Mouse (Mus musculus) MEL (cell line): ENCODE measurements around the gene Sf3b6. TPM values are rescaled to one million over a fixed set of nuclear protein-coding genes. Genes with fewer than 3 reads are reported as not detected.

ENCODE experiments used
- DNase-seq: peaks from one replicate; pipeline ENCODE4 v3.0.0; 2011; ENCODE audit warnings: low read depth, low spot score
- H3K27ac ChIP-seq: 2 replicates; pipeline ENCODE4 v1.5.1; 2012; ENCODE audit warnings: low read depth, mild to moderate bottlenecking, control low read depth, low read length, moderate library complexity; ENCODE audit not compliant: control insufficient read depth
- H3K27me3 ChIP-seq, 2 experiments: fragments of 150-350 bp in 1 of 2; sonication (generic) in 1 of 2; 2 replicates each; pipeline ENCODE4 v1.6.1; 2012; ENCODE audit warnings: low read length in 2 of 2, mild to moderate bottlenecking in 2 of 2, improper control_type of control experiment in 1 of 2, moderate library complexity in 1 of 2; ENCODE audit not compliant: insufficient read depth in 2 of 2, control insufficient read depth in 1 of 2
- H3K36me3 ChIP-seq, 2 experiments: 2 replicates each; pipeline ENCODE4 v1.6.1; 2012 to 2014; ENCODE audit warnings: low read length in 2 of 2, improper control_type of control experiment in 1 of 2, inconsistent platforms in 1 of 2, mild to moderate bottlenecking in 1 of 2; ENCODE audit not compliant: insufficient read depth in 2 of 2, control insufficient read depth in 1 of 2
- H3K4me1 ChIP-seq, 2 experiments: fragments of 150-350 bp in 1 of 2; sonication (generic) in 1 of 2; 2 replicates each; pipeline ENCODE4 v1.6.1; 2012; ENCODE audit warnings: low read length in 2 of 2, improper control_type of control experiment in 1 of 2, mild to moderate bottlenecking in 1 of 2; ENCODE audit not compliant: insufficient read depth in 2 of 2, control insufficient read depth in 1 of 2
- H3K4me3 ChIP-seq, 2 experiments: fragments of 150-350 bp in 1 of 2; sonication (generic) in 1 of 2; 2 replicates each; pipeline ENCODE4 v1.5.1; 2012; ENCODE audit warnings: low read depth in 2 of 2, low read length in 2 of 2, mild to moderate bottlenecking in 2 of 2, moderate library complexity in 2 of 2, control low read depth in 1 of 2, improper control_type of control experiment in 1 of 2; ENCODE audit not compliant: control insufficient read depth in 1 of 2, insufficient read depth in 1 of 2
- H3K79me2 ChIP-seq: 2 replicates; pipeline ENCODE4 v1.6.1; 2012; ENCODE audit warnings: mild to moderate bottlenecking, low read length, moderate library complexity; ENCODE audit not compliant: control insufficient read depth, poor library complexity, insufficient read depth
- H3K9ac ChIP-seq: 2 replicates; pipeline ENCODE4 v1.6.1; 2012; ENCODE audit warnings: low read depth, mild to moderate bottlenecking, control low read depth, low read length, moderate library complexity; ENCODE audit not compliant: control insufficient read depth, poor library complexity, severe bottlenecking
- H3K9me3 ChIP-seq: fragments of 150-350 bp; sonication (generic); replicated peaks from 2 replicates; pipeline ENCODE4 v1.6.1; 2012; ENCODE audit warnings: mild to moderate bottlenecking, low read length, improper control_type of control experiment, moderate library complexity; ENCODE audit not compliant: insufficient read depth
- BHLHE40 ChIP-seq: IDR thresholded peaks from 2 replicates; pipeline ENCODE4 v1.6.1; 2012; ENCODE audit warnings: low read depth, mild to moderate bottlenecking, inconsistent platforms, low read length, improper control_type of control experiment, borderline replicate concordance
- CHD2 ChIP-seq: IDR thresholded peaks from 2 replicates; pipeline ENCODE4 v1.6.1; 2011; ENCODE audit warnings: low read length, improper control_type of control experiment
- CTCF ChIP-seq, 3 experiments: IDR thresholded peaks in 2 of 3; conservative IDR thresholded peaks in 1 of 3; 2 replicates each; pipeline ENCODE4 v1.5.1; 2011 to 2012; ENCODE audit warnings: low read length in 3 of 3, low read depth in 2 of 3, mild to moderate bottlenecking in 2 of 3, improper control_type of control experiment in 1 of 3, inconsistent platforms in 1 of 3, mixed read lengths in 1 of 3, moderate library complexity in 1 of 3; ENCODE audit not compliant: control insufficient read depth in 1 of 3, insufficient read depth in 1 of 3, poor library complexity in 1 of 3, severe bottlenecking in 1 of 3
- ELF1 ChIP-seq: IDR thresholded peaks from 2 replicates; pipeline ENCODE4 v1.6.1; 2014; ENCODE audit warnings: low read depth, mild to moderate bottlenecking, inconsistent platforms, low read length, improper control_type of control experiment, moderate library complexity
- ETS1 ChIP-seq: IDR thresholded peaks from 2 replicates; pipeline ENCODE4 v1.6.1; 2012; ENCODE audit warnings: low read depth, mild to moderate bottlenecking, inconsistent platforms, low read length, improper control_type of control experiment, moderate library complexity
- GATA1 ChIP-seq: IDR thresholded peaks from 2 replicates; pipeline ENCODE4 v1.6.1; 2011; ENCODE audit warnings: low read depth, low read length, improper control_type of control experiment
- JUND ChIP-seq: IDR thresholded peaks from 2 replicates; pipeline ENCODE4 v1.6.1; 2011; ENCODE audit warnings: low read depth, mild to moderate bottlenecking, improper control_type of control experiment, low read length
- MAFK ChIP-seq: IDR thresholded peaks from 2 replicates; pipeline ENCODE4 v1.6.1; 2011; ENCODE audit warnings: low read depth, mild to moderate bottlenecking, low read length, improper control_type of control experiment, borderline replicate concordance
- MAX ChIP-seq: IDR thresholded peaks from 2 replicates; pipeline ENCODE4 v1.6.1; 2011; ENCODE audit warnings: low read length, improper control_type of control experiment
- MEF2A ChIP-seq: IDR thresholded peaks from 2 replicates; pipeline ENCODE4 v1.6.1; 2014; ENCODE audit warnings: low read depth, mild to moderate bottlenecking, inconsistent platforms, low read length, improper control_type of control experiment; ENCODE audit not compliant: poor library complexity, insufficient replicate concordance, severe bottlenecking; ENCODE audit errors: extremely low read depth
- MXI1 ChIP-seq: IDR thresholded peaks from 2 replicates; pipeline ENCODE4 v1.6.1; 2011; ENCODE audit warnings: mild to moderate bottlenecking, low read depth, low read length, improper control_type of control experiment
- MYC ChIP-seq: IDR thresholded peaks from 2 replicates; pipeline ENCODE4 v1.6.1; 2011; ENCODE audit warnings: low read depth, mild to moderate bottlenecking, low read length, improper control_type of control experiment, moderate library complexity
- NELFE ChIP-seq: IDR thresholded peaks from 2 replicates; pipeline ENCODE4 v1.6.1; 2011; ENCODE audit warnings: low read depth, low read length, improper control_type of control experiment
- NRF1 ChIP-seq: IDR thresholded peaks from 2 replicates; pipeline ENCODE4 v1.6.1; 2014; ENCODE audit warnings: low read depth, mild to moderate bottlenecking, inconsistent platforms, low read length, improper control_type of control experiment, moderate library complexity; ENCODE audit not compliant: poor library complexity, insufficient read depth, severe bottlenecking
- POLR2A ChIP-seq, 2 experiments: IDR thresholded peaks; 2 replicates each; pipeline ENCODE4 v1.6.1; 2011 to 2012; ENCODE audit warnings: low read length in 2 of 2, mild to moderate bottlenecking in 2 of 2, control low read depth in 1 of 2, improper control_type of control experiment in 1 of 2, low read depth in 1 of 2, moderate library complexity in 1 of 2; ENCODE audit not compliant: control insufficient read depth in 1 of 2, insufficient read depth in 1 of 2, poor library complexity in 1 of 2
- POLR2AphosphoS5 ChIP-seq: IDR thresholded peaks from 2 replicates; pipeline ENCODE4 v1.6.1; 2012; ENCODE audit warnings: low read depth, borderline replicate concordance, mild to moderate bottlenecking, inconsistent platforms, low read length, moderate library complexity, mixed read lengths
- RCOR1 ChIP-seq: IDR thresholded peaks from 2 replicates; pipeline ENCODE4 v1.6.1; 2012; ENCODE audit warnings: low read depth, mild to moderate bottlenecking, inconsistent platforms, low read length, improper control_type of control experiment
- SIN3A ChIP-seq: IDR thresholded peaks from 2 replicates; pipeline ENCODE4 v1.6.1; 2012; ENCODE audit warnings: low read length, improper control_type of control experiment, inconsistent platforms
- TAL1 ChIP-seq: IDR thresholded peaks from 2 replicates; pipeline ENCODE4 v1.6.1; 2012; ENCODE audit warnings: mild to moderate bottlenecking, inconsistent platforms, low read length, moderate library complexity, mixed read lengths
- TBP ChIP-seq: IDR thresholded peaks from 2 replicates; pipeline ENCODE4 v1.8.0; 2011; ENCODE audit warnings: low read depth, low read length, improper control_type of control experiment
- TCF12 ChIP-seq: IDR thresholded peaks from 2 replicates; pipeline ENCODE4 v1.6.1; 2014; ENCODE audit warnings: low read depth, mild to moderate bottlenecking, inconsistent platforms, low read length, improper control_type of control experiment, moderate library complexity
- USF2 ChIP-seq, 2 experiments: IDR thresholded peaks; 2 replicates each; pipeline ENCODE4 v1.6.1; 2011 to 2012; ENCODE audit warnings: improper control_type of control experiment in 2 of 2, low read length in 2 of 2, borderline replicate concordance in 1 of 2, inconsistent platforms in 1 of 2, low read depth in 1 of 2, mild to moderate bottlenecking in 1 of 2; ENCODE audit not compliant: insufficient read depth in 1 of 2
- polyA plus RNA-seq, 2 experiments: library from polyadenylated mRNA; stranded (reverse) in 1 of 2; unstranded in 1 of 2; fragments of >175 nt in 1 of 2; fragments of >200 nt in 1 of 2; gene quantifications; 2 replicates each; pipeline versions ENCODE4 v1.2.1 to v1.2.4; 2012; ENCODE audit warnings: low replicate concordance in 2 of 2, low read depth in 1 of 2; ENCODE audit not compliant: insufficient read length in 2 of 2, insufficient read depth in 1 of 2, missing spikeins in 1 of 2
- total RNA-seq: library from RNA; depleted of rRNA; stranded (reverse); fragments of 300-350 nt; gene quantifications from 2 replicates; pipeline ENCODE4 v1.2.3, GENCODE M21; 2012

Sf3b6 gene
- total and polyA plus RNA-seq, 3 experiments, result 163 to 186 TPM; not detected in 1

- TF ChIP-seq BHLHE40 (0 out of 2 replicates have a peak, but pooled peaks have one; percentile 17), RCOR1 (0 out of 2 replicates have a peak, but pooled peaks have one; percentile 28), CTCF (IDR thresholded peaks at IDR 0.05 in 2 of 3, conservative IDR thresholded peaks at IDR 0.05 in 1 of 3; ENCODE audit: control insufficient read depth in 1 of 3, insufficient read depth in 1 of 3, low read depth in 2 of 3, low read length in 3 of 3, poor library complexity in 1 of 3, severe bottlenecking in 1 of 3) (no peak), TCF12 (peak; percentile 45), TAL1 (no peak), POLR2AphosphoS5 (no peak), ETS1 (0 out of 2 replicates have a peak, but pooled peaks have one; percentile 37), TBP (0 out of 2 replicates have a peak, but pooled peaks have one; percentile 9), SIN3A (peak; percentile 58), MEF2A (no peak), USF2 (IDR thresholded peaks at IDR 0.05; ENCODE audit: borderline replicate concordance in 1 of 2, insufficient read depth in 1 of 2, low read depth in 1 of 2, low read length in 2 of 2) (no peak), CHD2 (peak; percentile 58), MAFK (no peak), MYC (no peak), ELF1 (peak; percentile 63; the same call in 1 of the 2 replicates), JUND (no peak)
- TF ChIP-seq, all 39 proteins: peak for 16
Measured at GRCm38 (mm10) chr12:4842890-4843597, 25.7 kb downstream of the Sf3b6 start, which contains the start of gene Wdcp (continued).

GRCm38 (mm10) chr12:4843741-4844140, 26.4 kb downstream of the Sf3b6 start:
- Histone ChIP-seq H3K27me3 (no peaks in the 10 kb centered on the region), H3K79me2 (peaks cover 19% of the 10 kb centered on the region), H3K4me1 (peaks cover 0 to 19% of the 10 kb centered on the region in 2 experiments; a peak in 2 of 4 replicates), H3K9ac (peak overlapping the region; percentile 67), H3K27ac (peak overlapping the region; percentile 53), H3K4me3 (peak overlapping the region; percentile 77 to 80), H3K36me3 (peaks cover 0 to 11% of the 10 kb centered on the region in 2 experiments; a peak in 2 of 4 replicates), H3K9me3 (no peaks in the 10 kb centered on the region)
- DNase-seq, result peak; percentile 82
- TF ChIP-seq JUND (no peak), POLR2A (IDR thresholded peaks at IDR 0.05; ENCODE audit: control insufficient read depth in 1 of 2, insufficient read depth in 1 of 2, low read depth in 1 of 2, low read length in 2 of 2, poor library complexity in 1 of 2) (0 out of 4 replicates have a peak, but pooled peaks of 1 of the 2 experiments have one; percentile 0), MAX (peak; percentile 85), GATA1 (0 out of 2 replicates have a peak, but pooled peaks have one; percentile 11), NELFE (no peak), NRF1 (peak; percentile 63), MYC (peak; percentile 79; the same call in 1 of the 2 replicates), BHLHE40 (peak; percentile 89), SIN3A (peak; percentile 13; the same call in 1 of the 2 replicates), ELF1 (no peak), MXI1 (peak; percentile 88)
